Comparison of ENCODE assay signal across 10 mouse cellular contexts in genomic region chr5:139138261-139138925, GRCm38 (mm10). TPM values are rescaled to one million over a fixed set of nuclear protein-coding genes. Genes with fewer than 3 reads are reported as not detected.
DNase-seq lines count a peak whose midpoint lies in the region; ATAC-seq and TF ChIP-seq lines count a peak whose summit lies in the region.
"Had no signal": no experiment of that assay in that cellular context is flagged by ENCODE, and none has a peak within 500 bp of the region (broad histone marks: within the 10 kb centered on the region; RNA-seq: fewer than 3 reads in every experiment).

No protein-coding gene starts in this region.

- WGBS in hindbrain, embryonic 15.5 days: 54% methylated on average over 12 of the region's 12 CpGs
- 70% methylated on average over 12 of the region's 12 CpGs for WGBS in hindbrain, embryonic 12.5 days
- WGBS in cerebellum, adult 2 months: 9% methylated on average over 12 of the region's 12 CpGs
- 58% methylated on average over 12 of the region's 12 CpGs for WGBS in midbrain, embryonic 16.5 days

- H3K4me1 ChIP-seq in hindbrain, embryonic 15.5 days (replicated peaks): 0 out of 2 replicates have a peak, but pooled peaks cover 5% of the 10 kb centered on the region
- no peaks in the 10 kb centered on the region for H3K4me1 ChIP-seq in hindbrain, embryonic 12.5 days
- H3K4me1 ChIP-seq in cerebellum, adult 2 months (ENCODE audit: control insufficient read depth, insufficient read depth, low read length): peaks cover 34% of the 10 kb centered on the region
- peaks cover 3% of the 10 kb centered on the region; the same call in 1 of the 2 replicates for H3K4me1 ChIP-seq in midbrain, embryonic 16.5 days (ENCODE audit: control insufficient read depth, insufficient read depth, low read length)
- H3K4me1 ChIP-seq: liver, embryonic 13.5 days had no signal

- H3K27me3 ChIP-seq in hindbrain, embryonic 15.5 days: no peaks in the 10 kb centered on the region
- H3K27me3 ChIP-seq in hindbrain, embryonic 12.5 days: 0 out of 2 replicates have a peak, but pooled peaks cover 3% of the 10 kb centered on the region
- H3K27me3 ChIP-seq in cerebellum, adult 2 months (ENCODE audit: control insufficient read depth, insufficient read depth, low read length): no peaks in the 10 kb centered on the region
- H3K27me3 ChIP-seq in midbrain, embryonic 16.5 days (ENCODE audit: control insufficient read depth, insufficient read depth, low read depth, low read length): no peaks in the 10 kb centered on the region
- H3K27me3 ChIP-seq: embryonic facial prominence, embryonic 15.5 days; liver, embryonic 13.5 days had no signal

- no peaks in the 10 kb centered on the region for H3K36me3 ChIP-seq in hindbrain, embryonic 15.5 days
- H3K36me3 ChIP-seq in hindbrain, embryonic 12.5 days: no peaks in the 10 kb centered on the region
- H3K36me3 ChIP-seq in midbrain, embryonic 16.5 days (ENCODE audit: control insufficient read depth, insufficient read depth, low read length): no peaks in the 10 kb centered on the region
- H3K36me3 ChIP-seq: embryonic facial prominence, embryonic 15.5 days; liver, embryonic 13.5 days had no signal

- peak overlapping the region; percentile 54 for H3K27ac ChIP-seq in hindbrain, embryonic 15.5 days (replicated peaks)
- no peak overlapping the region for H3K27ac ChIP-seq in hindbrain, embryonic 12.5 days
- H3K27ac ChIP-seq in cerebellum, adult 2 months (ENCODE audit: insufficient read depth, low read length): peak overlapping the region; percentile 71
- peak overlapping the region; percentile 64; the same call in 1 of the 2 replicates for H3K27ac ChIP-seq in layer of hippocampus, adult 2 months
- 0 out of 2 replicates have a peak overlapping the region, but pooled peaks have one; percentile 22 for H3K27ac ChIP-seq in midbrain, embryonic 16.5 days (ENCODE audit: low read length)
- H3K27ac ChIP-seq: embryonic facial prominence, embryonic 15.5 days; liver, embryonic 13.5 days had no signal

- H3K9me3 ChIP-seq in hindbrain, embryonic 15.5 days: no peaks in the 10 kb centered on the region
- H3K9me3 ChIP-seq in hindbrain, embryonic 12.5 days (replicated peaks): no peaks in the 10 kb centered on the region
- no peaks in the 10 kb centered on the region for H3K9me3 ChIP-seq in midbrain, embryonic 16.5 days (replicated peaks; ENCODE audit: control insufficient read depth, low read length, poor library complexity, severe bottlenecking)
- H3K9me3 ChIP-seq: embryonic facial prominence, embryonic 15.5 days; liver, embryonic 13.5 days had no signal

- ATAC-seq in hindbrain, embryonic 15.5 days (ENCODE audit: low FRiP score, low read depth): peak; percentile 48; the same call in 1 of the 2 replicates
- ATAC-seq in hindbrain, embryonic 12.5 days (ENCODE audit: low FRiP score): no peak; the same call in 1 of the 2 replicates
- ATAC-seq in midbrain, embryonic 16.5 days: no peak

- TF ChIP-seq POLR2A in cerebellum, adult 2 months (IDR thresholded peaks at IDR 0.05; ENCODE audit: borderline replicate concordance, insufficient read depth, low read length): peak; percentile 37; the same call in 1 of the 2 replicates

- no peak overlapping the region for H3K4me3 ChIP-seq in hindbrain, embryonic 15.5 days
- H3K4me3 ChIP-seq in hindbrain, embryonic 12.5 days: no peak overlapping the region
- H3K4me3 ChIP-seq in cerebellum, adult 2 months (replicated peaks; ENCODE audit: insufficient read depth, low read depth, low read length): peak overlapping the region; percentile 3
- no peak overlapping the region for H3K4me3 ChIP-seq in layer of hippocampus, adult 2 months
- H3K4me3 ChIP-seq in midbrain, embryonic 16.5 days (ENCODE audit: low read depth, low read length): no peak overlapping the region
- H3K4me3 ChIP-seq: embryonic facial prominence, embryonic 15.5 days; liver, embryonic 13.5 days had no signal

- no peak for TF ChIP-seq CTCF in cerebellum, adult 2 months (IDR thresholded peaks at IDR 0.05; ENCODE audit: borderline replicate concordance, insufficient read depth, low read depth, low read length)
- TF ChIP-seq CTCF in layer of hippocampus, adult 2 months (conservative IDR thresholded peaks at IDR 0.05): no peak

- peak; percentile 94 to 98 for DNase-seq in cerebellum, adult 2 months
- DNase-seq in layer of hippocampus, adult 2 months (ENCODE audit: low spot score in 2 of 2): peak; percentile 80 to 91
- DNase-seq in ovary, postnatal 10 days (ENCODE audit: low spot score): no peak
- no peak for DNase-seq in ovary, adult 18-20 months (ENCODE audit: low spot score)
- no peak for DNase-seq in natural killer cell, adult 2 months (ENCODE audit: low spot score in 2 of 2)
- DNase-seq: liver, embryonic 13.5 days had no signal

- no peak overlapping the region for H3K9ac ChIP-seq in hindbrain, embryonic 15.5 days
- H3K9ac ChIP-seq in hindbrain, embryonic 12.5 days: no peak overlapping the region
- no peak overlapping the region for H3K9ac ChIP-seq in midbrain, embryonic 16.5 days (ENCODE audit: low read depth, low read length)
- H3K9ac ChIP-seq: embryonic facial prominence, embryonic 15.5 days; liver, embryonic 13.5 days had no signal

- no peak overlapping the region for H3K4me2 ChIP-seq in hindbrain, embryonic 15.5 days
- H3K4me2 ChIP-seq in hindbrain, embryonic 12.5 days (replicated peaks): no peak overlapping the region
- no peak overlapping the region for H3K4me2 ChIP-seq in midbrain, embryonic 16.5 days (ENCODE audit: low read length)
- H3K4me2 ChIP-seq: embryonic facial prominence, embryonic 15.5 days; liver, embryonic 13.5 days had no signal

RNA-seq across cellular contexts. Expression of gene Prkar1b, which starts 11.4 kb away (rescaled TPM):
- 284 and 294 TPM in 2 replicates for polyA plus RNA-seq in hindbrain, embryonic 15.5 days (2015; fragmentation: Nextera tagmentation; extraction: Ambion mirVana)
- 70.1 and 72.6 TPM in 2 replicates for polyA plus RNA-seq in hindbrain, embryonic 12.5 days (2016; fragmentation: Nextera tagmentation; extraction: Ambion mirVana)
- polyA plus RNA-seq in cerebellum, adult 2 months (2012; rRNA removed): 507 and 509 TPM in 2 replicates
- total RNA-seq in layer of hippocampus, adult 2 months (2021): 100 to 1,000 TPM; 393 to 425 TPM
- 327 and 368 TPM in 2 replicates for polyA plus RNA-seq in midbrain, embryonic 16.5 days (2015; fragmentation: Nextera tagmentation; extraction: Ambion mirVana)

RNA-seq across cellular contexts. Expression of gene Dnaaf5, which starts 11.6 kb away (rescaled TPM):
- polyA plus RNA-seq in hindbrain, embryonic 15.5 days (2015; fragmentation: Nextera tagmentation; extraction: Ambion mirVana): 3.8 and 6.1 TPM in 2 replicates
- polyA plus RNA-seq in hindbrain, embryonic 12.5 days (2016; fragmentation: Nextera tagmentation; extraction: Ambion mirVana): 6.5 and 8.0 TPM in 2 replicates
- 7.0 and 7.9 TPM in 2 replicates for polyA plus RNA-seq in cerebellum, adult 2 months (2012; rRNA removed)
- 10 to 100 TPM in 1 of 2 experiments, 1 to 10 TPM in 1; 5.7 to 10.7 TPM for total RNA-seq in layer of hippocampus, adult 2 months (2021)
- 3.2 and 3.5 TPM in 2 replicates for polyA plus RNA-seq in midbrain, embryonic 16.5 days (2015; fragmentation: Nextera tagmentation; extraction: Ambion mirVana)

Comparison
In these comparisons a context has a peak if more than half of its experiments do, and no peak if none do; other contexts are left out.
1. DNase-seq: peak in cerebellum, adult 2 months (2 of 2) and layer of hippocampus, adult 2 months (2 of 2); none in ovary, postnatal 10 days (single experiment), ovary, adult 18-20 months (single experiment) and natural killer cell, adult 2 months (0 of 2).